Mouse (Mus musculus): ENCODE measurements around the gene Slc13a3.

The Slc13a3 gene

DNA sequence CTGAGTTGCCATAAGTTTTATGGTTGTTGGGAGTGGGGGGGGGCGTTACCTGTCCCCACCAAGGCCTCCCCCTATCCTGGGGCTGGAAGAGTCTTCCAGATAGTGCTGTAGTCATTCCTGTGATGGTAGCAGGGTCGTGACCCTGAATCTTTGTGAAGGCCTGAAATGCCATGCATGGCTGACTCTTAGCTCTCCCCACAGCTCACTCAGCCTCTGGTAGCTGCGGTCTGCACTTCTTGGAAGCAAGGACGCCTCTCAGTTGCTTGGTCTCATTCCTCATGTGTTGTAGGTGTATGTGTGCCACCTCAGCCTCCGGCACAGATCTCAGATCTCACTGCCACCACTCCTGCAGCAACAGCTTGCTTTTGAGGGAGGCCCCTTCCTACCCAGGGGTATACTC is 2.8 kb upstream of the Slc13a3 start:
- DNase-seq = no peak

DNA sequence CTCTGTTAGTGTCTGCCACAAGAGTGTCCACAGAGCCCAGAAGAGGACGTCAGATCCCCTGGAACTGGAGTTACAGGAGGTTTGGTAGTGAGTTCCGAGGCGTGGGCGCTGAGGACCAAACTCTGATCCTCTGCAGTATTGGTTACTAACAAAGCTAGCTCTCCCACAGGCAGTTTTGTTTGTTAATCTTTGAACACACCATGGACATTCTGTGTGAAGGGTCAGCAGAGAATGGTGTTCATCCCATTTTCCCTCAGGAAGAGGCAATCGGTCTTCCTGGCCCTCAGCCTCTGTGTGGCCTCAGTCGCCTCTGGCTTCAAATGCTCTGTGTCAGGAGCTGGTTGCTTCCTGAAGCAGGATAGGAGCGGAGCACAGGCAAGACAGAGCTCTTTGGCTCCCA is 2.4 kb upstream of the Slc13a3 start:
- no peak for DNase-seq

DNA sequence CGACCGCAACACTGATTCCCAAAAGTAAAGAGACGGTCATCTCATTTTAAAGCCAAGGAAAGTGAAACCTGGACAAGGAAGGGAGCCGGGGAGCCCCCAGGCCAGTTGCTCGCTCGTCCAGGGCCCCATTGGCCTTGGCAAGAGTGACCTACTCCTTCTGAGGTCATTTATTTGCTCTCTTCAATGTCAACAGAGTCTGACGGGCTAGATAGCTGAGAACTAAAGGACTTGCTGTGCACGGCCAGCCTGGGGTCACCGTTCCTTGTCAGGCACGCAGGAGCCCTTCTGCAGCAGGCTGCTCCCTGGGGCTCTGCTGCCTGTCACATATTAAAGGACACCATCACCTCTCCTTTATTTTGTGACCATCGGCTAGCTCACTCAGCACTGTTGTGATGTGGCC is 1.1 kb downstream of the Slc13a3 start:
- no peak for DNase-seq

DNA sequence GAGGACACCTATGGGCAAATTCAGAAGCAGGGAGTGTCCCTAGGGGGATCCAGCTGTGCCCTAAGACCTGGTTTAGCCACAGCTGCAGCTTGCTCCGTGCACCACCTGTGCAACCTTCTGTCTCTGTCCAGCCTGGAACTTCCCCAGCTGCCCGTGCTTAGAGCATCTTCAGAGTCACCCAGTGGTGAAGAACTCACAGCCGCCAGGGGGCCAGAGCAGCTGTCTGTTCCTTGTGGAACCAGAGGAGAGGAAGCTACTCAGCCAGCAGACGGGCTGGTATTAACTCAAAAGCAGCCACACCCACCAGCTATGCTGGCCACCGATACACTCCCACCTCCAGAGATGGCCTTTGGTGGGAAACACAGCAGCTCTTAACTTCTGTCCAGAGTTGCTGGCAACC is 2.9 kb downstream of the Slc13a3 start:
- peak; percentile 56 to 77 for DNase-seq

DNA sequence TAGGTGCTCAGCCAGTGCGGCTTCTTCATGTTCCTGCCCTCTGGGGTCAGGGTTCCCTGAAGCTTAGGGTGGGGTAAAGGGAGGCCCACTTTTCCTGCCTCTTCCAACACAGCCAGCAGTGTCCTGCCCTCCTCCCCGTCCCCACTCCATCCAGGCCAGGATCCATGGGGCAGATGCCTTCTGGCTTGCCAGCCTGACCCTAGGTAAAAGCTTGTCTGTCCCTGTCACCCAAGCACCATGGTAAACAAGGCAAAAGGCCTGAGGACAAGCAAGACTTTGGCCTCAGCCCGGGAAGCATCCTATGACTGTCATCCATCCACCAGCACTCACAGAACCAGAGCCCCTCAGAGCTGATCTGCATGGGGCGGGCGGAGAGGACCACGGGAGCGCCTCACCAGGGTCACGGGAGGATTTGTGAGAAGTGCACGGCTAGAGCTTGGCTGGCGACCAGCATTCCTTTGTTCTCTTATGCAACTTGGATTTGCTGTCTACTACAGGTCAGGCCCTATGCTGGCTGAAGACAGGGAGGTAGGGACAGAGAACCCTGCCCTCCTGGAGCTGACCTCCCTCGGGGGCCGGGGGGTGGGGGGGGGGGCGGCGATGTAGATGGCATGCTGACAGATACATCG is 5.1 kb downstream of the Slc13a3 start:
- DNase-seq = peak; percentile 87 to 93

DNA sequence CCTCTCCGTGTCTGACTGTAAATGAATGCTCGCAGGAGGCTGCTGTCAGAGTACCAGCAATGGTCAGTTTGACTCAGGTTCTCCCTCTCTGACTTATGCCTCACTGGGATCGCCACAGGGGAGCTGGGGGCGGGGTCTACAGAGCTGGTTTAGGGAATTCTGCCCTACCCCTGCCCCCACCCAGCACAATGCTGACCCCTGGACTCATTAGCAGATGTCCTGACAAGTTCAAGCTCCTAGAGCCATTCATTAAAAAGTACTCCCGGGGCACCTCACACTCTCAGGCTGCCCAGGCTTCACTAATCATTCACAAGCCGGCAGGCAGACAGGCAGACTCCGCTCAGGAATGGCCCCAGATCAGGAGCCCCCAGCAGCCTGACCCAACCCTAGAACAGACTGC is 13.4 kb downstream of the Slc13a3 start:
- peak; percentile 94 to 95 for DNase-seq

DNA sequence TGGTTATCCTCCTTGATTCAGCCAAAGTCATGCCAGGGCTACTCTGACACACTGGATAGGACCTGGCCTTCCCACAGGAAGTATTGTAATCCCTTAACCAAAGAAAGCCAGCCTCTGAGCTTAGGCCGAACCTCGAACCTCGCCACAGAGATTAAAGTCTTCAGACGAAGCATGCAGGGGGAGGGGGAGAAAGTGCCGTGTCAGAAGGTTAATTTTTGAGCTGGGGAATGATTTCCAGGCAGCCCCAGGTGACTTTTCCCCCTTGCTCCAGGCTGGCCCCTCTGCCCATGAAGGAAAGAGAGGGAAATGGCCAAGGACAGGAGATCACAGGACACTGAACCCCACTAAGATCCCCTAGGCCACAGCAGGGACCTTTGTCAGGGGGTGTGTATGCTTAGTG is 14.8 kb downstream of the Slc13a3 start:
- DNase-seq = peak; percentile 78 to 85

DNA sequence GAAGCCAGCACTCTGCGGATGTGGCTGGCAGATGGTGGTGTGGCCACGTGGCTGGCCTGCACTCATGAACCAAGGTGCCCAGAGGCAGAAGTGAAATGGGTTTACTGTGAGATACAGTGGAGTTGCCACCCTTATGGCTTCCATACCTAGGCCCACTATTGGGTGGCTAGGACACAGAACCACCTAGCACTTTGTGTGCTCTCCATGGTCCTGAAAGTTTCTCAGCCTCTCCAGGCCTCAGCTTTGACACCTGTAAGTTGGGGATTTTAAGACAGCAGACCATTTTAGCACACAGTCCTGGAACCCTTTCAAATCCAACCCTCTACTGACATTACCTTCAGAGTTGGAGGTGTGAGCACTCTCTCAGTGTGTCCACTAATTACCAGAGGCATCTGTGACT is 16.3 kb downstream of the Slc13a3 start:
- peak in 1 of 2 experiments; percentile 59 for DNase-seq

DNA sequence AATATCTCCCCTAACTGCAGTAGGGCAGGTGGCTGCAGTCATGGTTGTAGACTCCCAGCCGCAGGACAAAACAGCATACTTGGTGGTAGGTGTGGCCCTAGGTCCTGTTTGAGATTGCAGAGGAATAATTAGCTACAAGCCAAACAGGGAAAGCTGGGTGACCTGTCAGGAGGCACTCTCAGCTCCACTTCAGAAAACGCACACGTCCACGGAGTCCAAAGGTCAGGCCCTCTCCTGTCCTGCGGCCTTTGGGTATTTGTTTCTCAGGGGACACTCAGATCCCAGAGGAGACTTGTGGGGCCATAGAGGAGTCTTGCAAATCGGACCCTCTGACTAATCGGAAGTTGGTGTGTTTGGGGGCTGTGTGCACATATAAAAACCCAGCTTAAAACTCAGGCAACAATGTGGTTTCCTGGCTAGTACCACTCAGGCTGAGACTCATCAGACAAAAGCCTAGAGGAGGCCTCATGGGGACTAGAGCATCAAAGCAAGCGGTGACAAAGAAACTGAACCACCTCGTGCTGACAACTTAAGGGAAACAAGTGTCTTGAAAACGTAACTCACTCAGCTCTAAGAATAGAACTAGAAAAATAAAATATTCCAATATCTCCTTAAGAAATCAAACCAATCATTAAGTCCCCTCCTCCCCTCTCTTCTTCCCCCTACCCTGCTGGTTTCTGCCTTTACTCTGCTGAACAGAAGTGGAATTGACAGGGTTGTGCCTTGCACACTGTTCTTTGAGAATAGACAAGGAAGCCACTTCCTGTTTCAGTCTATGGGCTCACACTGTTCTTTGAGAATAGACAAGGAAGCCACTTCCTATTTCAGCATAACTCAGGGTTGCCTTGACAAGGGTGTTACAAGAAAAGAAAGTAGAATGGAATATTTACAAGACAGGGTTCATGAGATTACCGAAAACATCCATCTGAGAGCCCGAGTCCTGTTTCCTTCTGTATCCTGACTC is 20.0 kb downstream of the Slc13a3 start:
- DNase-seq = peak; percentile 64 to 67

DNA sequence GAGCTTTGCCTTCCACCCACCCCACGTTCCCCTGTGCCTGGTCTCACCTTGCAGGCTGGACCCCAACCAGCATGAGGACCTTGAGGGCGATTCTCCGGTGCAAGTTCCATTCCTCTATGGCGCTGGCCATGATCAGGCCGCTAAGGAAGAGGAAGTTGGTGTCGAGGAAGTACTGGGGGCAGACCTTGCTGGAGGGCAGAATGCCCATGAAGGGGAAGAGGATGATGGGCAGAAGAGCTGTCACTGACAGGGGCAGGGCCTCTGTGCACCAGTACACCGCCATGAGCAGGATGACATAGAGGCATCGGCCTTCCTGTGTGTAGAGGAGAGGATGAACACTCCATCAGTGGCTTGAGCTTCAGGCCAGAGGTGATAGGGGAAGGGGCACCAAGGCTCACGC is 24.6 kb downstream of the Slc13a3 start:
- DNase-seq = no peak

DNA sequence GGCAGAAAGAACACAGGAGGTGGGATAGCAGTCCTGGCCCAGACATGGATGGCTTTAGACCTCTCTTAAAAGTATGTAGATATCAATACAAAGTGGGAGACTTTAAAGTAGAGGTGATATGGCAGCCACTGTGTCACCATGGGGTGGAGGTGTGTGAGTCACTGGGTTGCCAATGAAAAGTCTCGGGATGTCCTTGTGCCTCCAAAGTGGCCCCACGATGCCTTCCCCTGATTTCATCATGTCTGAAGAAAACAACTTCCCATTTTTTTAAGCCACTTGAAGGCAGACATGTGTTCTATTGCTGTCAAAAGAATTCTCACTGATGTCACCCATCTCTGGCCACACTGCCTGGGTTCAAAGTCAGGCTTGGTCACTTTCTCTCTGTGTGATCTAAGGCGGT is 28.2 kb downstream of the Slc13a3 start:
- no peak for DNase-seq

DNA sequence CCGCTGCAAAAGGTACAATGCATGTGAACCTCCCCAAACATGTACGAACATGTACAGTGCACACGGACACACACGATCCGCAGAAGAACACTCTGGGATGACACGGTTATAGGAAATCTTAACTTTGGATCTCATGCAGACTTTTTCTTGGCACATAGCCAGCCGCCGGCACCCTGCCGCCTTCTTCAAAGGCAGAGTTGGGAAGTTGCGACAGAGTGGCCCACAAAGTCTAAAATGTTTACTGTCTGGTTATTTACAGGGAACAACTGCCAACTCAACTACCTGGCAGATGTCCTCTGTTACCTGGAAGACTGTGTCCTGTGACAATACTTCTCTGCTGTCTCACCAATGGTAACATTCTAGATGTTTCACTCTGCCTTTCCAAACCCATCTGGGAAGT is 30.0 kb downstream of the Slc13a3 start:
- DNase-seq = peak; percentile 33 to 56

DNA sequence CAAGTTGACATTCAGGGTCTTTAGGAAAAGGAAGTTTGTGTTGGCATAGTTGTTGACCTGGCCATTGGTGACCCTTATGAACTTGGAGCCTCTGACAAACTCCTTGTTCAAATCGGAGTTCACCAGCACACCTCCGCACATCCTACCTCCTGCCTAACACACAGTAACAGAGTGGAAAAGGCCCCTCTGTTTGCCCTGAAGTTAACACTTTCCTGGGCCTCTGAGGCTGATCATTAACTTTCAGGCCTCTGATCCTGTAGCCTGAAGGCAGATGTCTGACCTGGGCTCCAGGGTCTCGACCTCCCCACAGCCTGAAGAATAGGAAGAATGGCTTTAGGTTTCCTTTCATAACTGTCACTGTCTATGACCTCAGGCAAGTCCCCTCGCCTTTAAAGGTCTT is 31.4 kb downstream of the Slc13a3 start:
- peak; percentile 34 to 46 for DNase-seq

DNA sequence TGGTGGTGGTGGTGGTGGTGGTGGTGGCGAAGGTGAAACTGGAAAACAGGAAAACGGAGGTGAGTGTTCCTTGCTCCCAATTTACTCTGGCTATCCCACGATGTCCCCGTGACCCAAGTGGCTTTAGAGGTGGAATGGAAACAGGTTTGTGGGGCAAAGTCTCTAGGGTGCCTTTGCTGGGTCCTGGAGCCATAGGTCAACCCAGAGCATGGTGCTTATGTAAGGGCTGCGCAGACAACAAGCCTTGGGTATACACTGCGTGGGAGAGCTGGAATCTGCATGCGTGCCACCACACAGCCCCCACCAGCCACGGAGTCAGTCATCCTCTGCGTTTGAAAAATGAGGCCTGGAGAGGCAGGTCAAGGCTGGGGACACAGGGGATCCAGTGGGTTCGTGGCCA is 33.4 kb downstream of the Slc13a3 start:
- peak; percentile 64 to 78 for DNase-seq

DNA sequence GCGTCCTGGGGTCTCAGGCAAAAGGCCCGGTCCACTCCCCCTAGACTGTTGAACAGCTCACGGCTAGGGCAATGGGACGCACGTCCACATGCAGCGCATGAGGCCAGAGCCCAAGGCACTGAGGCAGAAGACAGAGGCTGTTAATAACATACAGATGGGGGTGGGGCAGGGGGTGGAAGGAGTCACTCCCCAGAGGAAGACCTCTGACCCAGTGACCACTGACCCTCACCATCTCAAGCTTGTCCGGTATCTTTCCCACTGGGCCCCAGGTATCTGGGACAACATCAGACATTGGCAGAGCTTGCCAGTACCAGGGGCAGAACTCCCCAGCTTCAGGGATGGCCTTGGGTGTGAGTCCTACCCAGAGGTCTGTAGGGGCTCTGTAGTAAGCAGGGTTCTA is 34.1 kb downstream of the Slc13a3 start:
- peak; percentile 70 to 80 for DNase-seq

DNA sequence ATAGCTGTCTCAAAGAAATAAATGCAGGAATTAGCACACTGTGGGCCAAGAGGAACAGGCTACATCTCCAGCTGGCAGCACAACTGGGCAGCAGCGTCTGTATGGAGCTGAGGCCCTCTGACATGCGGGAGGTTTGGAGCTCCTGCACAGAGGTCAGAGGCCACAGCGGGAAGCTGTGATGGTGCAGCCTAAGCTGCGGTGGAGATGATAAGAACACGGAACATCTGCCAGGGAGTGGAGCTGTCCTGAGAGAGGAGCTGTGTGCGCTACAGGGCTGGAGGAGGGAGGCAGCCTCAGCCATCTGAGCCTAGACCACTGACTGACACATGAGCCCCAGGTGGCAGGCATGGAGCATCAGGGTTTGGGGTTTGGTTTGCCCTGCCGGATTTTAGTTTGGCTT is 44.3 kb downstream of the Slc13a3 start:
- DNase-seq = no peak

DNA sequence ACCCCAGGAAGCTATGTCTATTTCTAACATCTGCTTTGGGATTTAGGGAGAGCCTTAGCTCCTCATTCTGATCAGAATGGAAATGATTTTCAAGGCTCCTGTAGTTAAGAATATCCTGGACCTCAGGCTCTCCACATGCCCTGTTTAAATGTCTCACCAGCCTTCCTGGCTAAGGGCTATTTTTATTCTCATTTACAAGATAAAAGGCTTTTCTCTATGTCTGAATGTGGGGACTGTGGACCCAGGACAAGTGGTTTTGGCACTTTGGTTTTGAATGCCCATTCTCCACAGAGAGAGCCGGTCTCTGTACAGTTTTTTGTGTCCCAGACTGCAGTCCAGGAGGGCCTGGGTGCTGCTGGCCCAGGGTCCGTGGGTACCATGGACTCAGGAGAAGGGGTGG is 52.8 kb downstream of the Slc13a3 start:
- DNase-seq = no peak

DNA sequence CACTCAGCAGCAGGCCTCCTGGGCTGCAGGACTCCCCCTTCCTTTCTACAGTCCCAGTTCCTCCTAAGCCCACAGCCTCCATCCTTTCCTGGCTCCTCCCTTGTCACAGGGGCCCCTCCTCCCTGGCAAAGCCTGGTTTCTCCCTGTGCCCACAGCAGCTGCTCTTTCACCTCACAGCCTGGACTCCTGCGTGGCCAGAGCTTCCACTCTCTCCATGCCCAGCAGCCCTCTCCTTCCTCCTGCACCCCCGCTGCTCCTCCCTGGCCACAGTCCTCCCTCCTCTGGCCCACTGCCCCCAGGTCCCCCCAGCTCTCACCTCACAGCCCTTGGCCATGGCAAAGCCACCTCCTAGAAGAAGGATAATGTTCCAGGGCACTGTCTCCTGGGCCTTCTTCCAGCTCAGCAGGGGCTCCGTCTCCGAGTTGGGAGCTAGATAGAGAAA is 53.3 kb downstream of the Slc13a3 start:
- no peak for DNase-seq

DNA sequence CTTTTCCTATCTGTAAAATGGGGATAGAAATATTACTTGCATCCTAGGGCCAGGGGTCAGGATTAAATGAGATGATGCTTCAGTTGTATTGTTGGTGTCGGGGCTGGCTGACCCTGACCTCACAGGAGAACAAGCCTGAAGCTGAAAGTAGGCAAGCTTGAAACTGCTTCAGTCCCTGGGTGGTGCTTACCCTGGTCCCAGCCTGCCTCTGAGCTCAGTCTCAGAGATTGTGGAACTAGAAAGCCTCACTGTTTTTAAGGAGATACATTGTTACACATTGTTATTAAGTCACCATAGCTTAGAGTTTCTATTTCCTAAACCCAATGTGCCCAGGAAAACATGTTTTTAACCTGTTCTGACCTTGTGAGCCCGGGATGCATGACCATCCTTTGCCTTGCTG is 54.5 kb downstream of the Slc13a3 start:
- no peak for DNase-seq

DNA sequence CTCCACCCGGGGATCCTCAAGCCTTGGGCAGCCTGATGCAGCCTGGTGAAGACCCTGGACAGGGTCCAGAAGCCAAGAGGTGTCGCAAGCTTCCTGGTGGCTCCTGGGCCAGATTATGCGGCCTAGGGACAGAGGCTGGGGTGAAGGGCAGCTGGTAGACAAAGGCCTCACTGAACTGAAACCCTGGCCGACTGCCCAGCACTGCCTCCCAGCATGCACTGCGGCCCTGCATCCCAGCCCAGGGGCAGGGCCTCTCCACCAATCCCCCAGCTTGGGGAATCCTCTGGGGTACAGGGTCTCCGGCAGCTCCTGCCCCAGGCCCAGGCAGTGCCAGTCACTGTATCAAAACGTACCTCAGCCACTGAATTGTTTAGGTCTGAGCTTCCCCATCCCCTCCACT is 55.7 kb downstream of the Slc13a3 start:
- peak; percentile 77 to 87 for DNase-seq

DNA sequence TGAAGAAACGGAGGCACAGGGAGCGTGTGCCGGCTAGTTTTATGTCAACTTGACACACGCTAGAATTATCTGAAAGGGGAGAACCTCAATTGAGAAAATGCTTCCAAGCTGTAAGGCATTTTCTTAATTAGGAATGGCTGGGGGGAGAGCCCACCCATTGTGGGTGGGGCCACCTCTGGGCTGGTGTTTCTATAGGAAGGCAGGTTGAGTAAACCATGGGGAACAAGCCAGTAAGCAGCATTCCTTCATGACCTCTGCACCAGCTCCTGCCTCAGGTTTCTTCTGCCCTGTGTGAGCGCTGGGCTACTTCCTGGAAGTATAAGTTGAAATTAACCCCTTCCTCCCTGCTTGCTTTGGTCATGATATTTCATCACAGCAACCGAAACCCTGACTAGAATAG is 57.2 kb downstream of the Slc13a3 start:
- no peak for DNase-seq

DNA sequence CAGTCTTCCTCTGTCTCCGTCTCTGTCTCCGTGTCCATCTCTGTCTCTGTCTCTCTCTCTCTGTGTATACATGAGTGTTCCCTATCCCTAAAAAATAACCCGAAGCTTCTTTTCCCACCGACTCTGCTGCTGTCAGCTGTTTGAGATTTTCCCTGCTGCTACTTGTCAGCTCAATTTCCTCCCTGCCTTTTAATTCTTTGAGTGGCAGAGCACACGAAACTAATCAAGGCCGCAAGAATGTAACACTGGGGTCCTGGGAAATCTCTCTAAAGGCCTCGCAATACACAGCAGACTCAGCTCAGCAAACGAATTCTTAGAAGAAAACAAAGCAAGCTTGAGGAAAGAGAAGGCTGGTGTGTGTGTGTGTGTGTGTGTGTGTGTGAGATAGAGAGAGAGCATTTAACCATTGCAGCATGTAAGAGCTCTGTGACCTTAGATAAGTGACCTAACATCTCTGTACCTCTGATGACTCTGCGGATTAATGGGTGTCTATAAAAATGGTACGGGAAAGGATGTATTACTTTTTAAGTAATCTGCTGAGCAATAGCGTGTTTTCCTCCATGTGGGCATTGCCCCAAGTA is 57.8 kb downstream of the Slc13a3 start:
- no peak for DNase-seq

DNA sequence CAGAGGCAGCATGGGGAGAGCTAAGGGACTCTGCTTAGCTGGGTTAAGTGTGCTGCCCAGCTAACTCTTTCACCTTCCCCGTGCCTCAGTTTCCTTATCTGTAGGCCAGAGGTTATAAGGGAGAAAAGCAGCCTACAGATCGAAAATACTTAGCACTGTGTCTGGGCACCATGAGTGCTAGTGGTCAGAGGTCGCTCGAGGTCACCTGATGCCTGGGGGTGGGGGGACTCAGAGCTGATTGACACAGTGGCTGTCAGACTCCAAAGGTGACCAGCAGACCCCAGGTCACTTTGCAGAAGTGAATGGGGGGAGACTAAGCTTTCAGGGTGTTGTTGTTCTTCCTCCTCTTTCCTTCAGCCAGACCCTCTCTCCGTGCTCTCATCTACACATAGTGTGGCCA is 58.7 kb downstream of the Slc13a3 start:
- no peak for DNase-seq

DNA sequence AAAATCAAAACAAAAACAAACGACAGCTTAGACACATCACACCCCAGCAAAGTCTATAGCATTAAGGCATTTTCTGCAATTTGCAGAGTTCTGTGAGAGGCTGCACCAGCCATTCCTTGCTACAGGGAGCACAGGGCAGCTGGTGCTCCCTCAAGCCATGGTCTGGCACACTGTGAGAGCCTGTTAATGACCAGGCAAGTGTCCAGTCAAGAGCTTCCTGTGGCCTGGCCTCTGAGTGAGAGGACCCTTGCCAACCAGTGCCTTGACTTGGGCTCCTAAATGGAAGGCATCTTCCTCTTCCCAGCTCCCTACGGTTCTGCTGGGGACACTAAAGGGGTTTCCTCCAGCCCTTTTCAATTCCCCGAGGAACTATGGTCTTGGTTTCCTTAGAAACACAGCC is 59.1 kb downstream of the Slc13a3 start:
- no peak for DNase-seq

Data from kidney, postnatal 36 days (tissue).